Mouse (Mus musculus) gastrocnemius, postnatal 36 days (tissue): ENCODE data around the gene Mamdc2. TPM values are rescaled to one million over a fixed set of nuclear protein-coding genes. Genes with fewer than 3 reads are reported as not detected.
A peak's percentile ranks its signal among the peaks of the same experiment; 100 is the strongest.
"Not testable (repeated sequence)": the region's sequence is repeated elsewhere in the genome, so short reads cannot be mapped to it uniquely, and the experiment has no call there.

ENCODE experiments used
- DNase-seq, 2 experiments: peaks; one replicate each; pipeline ENCODE4 v3.0.0; 2022
- intact Hi-C: fragments of 180-260 bp; cut with DNase I; formaldehyde crosslinking; loops from one replicate; pipeline ENCODE4 v1.15.1; 2025
- long read RNA-seq, 2 experiments: library from polyadenylated mRNA; stranded (forward); transcript quantifications; one replicate each; pipeline ENCODE4 v2.0.0; 2021
- total RNA-seq, 2 experiments: library from RNA; stranded (reverse); gene quantifications; 2 replicates each; pipeline ENCODE4 v1.2.3; 2021

The Mamdc2 gene
- under 1 TPM; 0.89 to 0.92 TPM for total RNA-seq
- long read RNA-seq, experiment 1, partial matches to known transcripts, result 2 of 2 reads
- long read RNA-seq, experiment 1, other reads (novel, unspliced or antisense), result 0 of 2 reads
- long read RNA-seq, experiment 2, result 0 reads

DNA sequence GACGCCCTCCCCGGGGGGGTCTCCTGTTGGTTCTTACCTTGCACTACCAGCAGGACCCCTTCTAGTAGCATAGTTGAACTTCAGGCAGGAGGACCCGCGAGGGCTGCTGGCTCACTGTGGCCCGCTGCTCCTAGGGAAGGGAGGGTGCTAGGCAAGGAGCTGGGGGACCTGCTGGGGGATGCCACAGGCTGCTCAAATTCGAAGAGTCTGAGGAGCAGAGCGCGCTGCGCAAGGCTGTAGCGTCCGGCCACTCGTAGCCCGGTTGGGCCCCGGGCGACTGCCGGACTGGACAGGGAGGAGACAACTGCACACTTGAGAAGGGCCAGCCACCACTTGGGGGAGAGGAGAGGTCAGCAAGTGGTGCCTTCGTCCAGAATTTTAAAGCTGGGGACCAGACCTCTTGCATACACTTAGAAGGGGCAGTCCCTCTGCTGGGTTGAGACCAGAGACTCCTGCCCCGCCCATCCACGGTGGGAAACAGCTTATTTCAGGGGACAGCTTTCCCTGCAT is at the start of gene Mamdc2:
Mamdc2 (minus strand) TSS at position 455 of the 510 bp plus-strand sequence.
- DNase-seq, result peak; percentile 8 to 20

DNA sequence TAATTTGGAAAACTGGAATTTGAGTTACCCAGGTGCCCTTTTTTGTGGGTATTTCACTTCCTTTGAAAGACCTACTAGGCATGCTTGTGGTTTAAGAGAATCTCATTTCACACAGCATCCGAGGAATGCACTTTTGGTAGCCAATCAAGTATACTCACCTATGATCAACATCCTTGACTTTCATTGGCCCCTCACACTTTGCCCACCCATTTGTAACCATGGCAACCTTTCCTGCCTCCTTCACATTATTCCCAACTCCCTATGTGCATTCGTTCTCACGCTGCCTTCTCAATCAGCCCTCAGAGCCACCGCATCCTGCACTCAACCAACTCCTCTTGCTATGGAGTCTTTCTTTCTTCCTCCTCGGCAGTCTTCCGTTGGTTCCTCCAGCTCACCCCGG is 49.8 kb upstream of the Mamdc2 start:
- intact Hi-C loops, result no loop called here
- no peak for DNase-seq

More for the DNA sequence above, at the start of gene Mamdc2:
- intact Hi-C loops, result no loop called here

- intact Hi-C loops, result no loop called here
- no peak for DNase-seq
Measured at GRCm38 (mm10) chr19:23497171-23497917, 49.1 kb upstream of the Mamdc2 start.

DNA sequence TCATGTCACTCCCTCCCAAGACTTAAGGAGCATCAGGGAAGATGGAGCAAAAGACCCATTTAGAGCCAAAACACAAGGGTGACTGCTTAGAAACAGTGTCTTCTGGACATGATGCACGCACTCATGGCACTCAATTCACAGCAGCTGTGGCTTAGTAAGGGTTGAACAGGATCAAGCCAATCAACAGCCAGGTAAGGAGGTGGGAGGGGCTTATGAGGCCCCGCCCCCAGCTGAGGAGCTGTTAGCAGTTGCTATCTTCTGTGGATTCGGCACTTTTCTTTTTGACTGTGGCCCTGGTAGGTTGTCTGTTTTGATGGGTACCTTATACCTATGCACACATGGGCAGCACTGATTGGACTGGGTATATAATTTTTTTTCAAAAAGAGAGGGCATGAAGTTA is 48.3 kb upstream of the Mamdc2 start:
- intact Hi-C loops, result no loop called here
- no peak for DNase-seq

GRCm38 (mm10) chr19:23492663-23493062 is 44.4 kb upstream of the Mamdc2 start:
- no peak for DNase-seq
- intact Hi-C loops, result no loop called here

DNA sequence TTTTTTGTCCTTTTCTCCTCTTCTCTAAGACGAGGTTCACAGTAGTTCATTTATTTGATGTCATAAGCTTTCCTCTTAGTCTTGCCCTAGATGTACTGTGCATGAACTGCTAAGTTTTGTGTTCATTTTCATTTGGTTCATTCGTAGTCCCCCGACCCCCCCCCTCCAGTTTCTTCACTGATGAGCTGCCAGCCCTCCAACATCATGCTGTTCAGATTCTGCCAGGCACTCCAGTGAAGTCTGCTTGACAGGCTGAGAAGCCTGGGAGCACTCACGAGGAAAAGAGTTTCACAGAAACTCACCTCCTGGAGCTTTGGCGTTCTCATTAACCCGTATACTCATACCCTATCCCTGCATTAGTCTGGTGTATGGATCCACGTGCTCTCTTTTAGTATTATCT is 42.5 kb upstream of the Mamdc2 start:
- not testable (repeated sequence) for DNase-seq

GRCm38 (mm10) chr19:23489780-23490179 is 41.5 kb upstream of the Mamdc2 start:
- intact Hi-C loops, result no loop called here
- DNase-seq, result no peak

More for the DNA sequence above, 42.5 kb upstream of the Mamdc2 start:
- intact Hi-C loops, result not testable (repeated sequence)

DNA sequence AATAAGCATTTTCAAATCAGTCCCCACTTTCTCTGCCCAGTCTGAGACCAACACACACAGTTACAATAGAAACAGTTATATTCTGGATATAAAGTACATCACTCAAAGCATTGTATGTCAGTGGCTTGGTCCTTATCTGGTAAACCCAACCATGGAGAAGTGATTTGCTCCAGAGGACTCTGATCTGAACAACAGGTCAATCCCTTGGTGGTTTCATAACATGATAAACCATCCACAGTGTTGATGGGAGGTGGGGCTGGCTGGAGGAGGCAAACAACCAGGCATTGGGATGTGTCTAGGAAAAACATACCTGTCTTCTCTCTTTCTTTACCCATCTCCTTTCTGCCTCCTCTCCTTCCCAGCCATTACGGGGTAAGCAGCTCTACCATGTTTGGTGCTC is 39.2 kb upstream of the Mamdc2 start:
- DNase-seq, result no peak
- intact Hi-C loops, result no loop called here

GRCm38 (mm10) chr19:23486631-23487270 is 38.5 kb upstream of the Mamdc2 start:
- DNase-seq, result no peak
- intact Hi-C loops, result no loop called here

GRCm38 (mm10) chr19:23485940-23486600 is 37.8 kb upstream of the Mamdc2 start:
- intact Hi-C loops, result no loop called here
- no peak for DNase-seq

DNA sequence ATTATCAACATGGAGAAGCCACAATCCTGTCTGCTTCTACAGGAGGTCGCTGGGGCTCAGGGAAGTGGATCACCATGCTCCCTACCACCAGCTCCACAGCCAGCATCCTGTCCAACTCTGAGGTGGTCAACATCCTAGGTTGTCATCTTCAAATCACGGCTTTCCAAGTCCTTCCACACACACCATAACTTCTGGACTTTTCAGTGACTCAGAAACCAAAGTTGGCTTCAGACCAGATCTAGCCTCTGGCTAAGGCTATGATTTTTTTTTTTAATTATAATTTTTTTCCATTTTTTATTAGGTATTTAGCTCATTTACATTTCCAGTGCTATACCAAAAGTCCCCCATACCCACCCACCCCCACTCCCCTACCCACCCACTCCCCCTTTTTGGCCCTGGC is 34.3 kb upstream of the Mamdc2 start:
- DNase-seq, intact Hi-C loops: not testable (repeated sequence)

- no peak for DNase-seq
- intact Hi-C loops, result loop anchor here (5.0 kb wide), 1 partner anchor 43 kb away; no protein-coding TSS in a partner anchor
Measured at GRCm38 (mm10) chr19:23479597-23479967, 31.3 kb upstream of the Mamdc2 start.

- intact Hi-C loops, result loop anchor here (5.0 kb wide), 1 partner anchor 43 kb away; no protein-coding TSS in a partner anchor
- no peak for DNase-seq
Measured at GRCm38 (mm10) chr19:23478895-23479596, 30.8 kb upstream of the Mamdc2 start.

DNA sequence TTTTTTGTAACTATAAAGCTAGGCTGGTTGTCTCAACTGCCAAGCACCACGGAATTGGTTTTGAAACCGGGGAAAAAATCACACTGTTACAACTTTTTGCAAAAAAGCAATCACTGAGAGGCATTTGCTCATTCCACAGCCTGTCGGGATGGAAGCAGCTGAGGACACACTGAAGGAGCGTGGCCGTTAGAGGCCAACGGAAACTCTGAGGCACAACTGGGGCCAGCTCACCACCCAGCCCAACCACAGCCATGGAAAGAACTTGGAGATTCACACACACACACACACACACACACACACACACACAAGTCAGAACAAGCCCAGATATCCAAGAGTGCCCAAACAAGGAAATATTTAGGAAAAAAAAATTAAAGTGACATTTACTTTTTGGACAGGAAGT is 29.6 kb upstream of the Mamdc2 start:
- DNase-seq, result peak in 1 of 2 experiments; percentile 18

GRCm38 (mm10) chr19:23467866-23468265 is 19.6 kb upstream of the Mamdc2 start:
- intact Hi-C loops, result no loop called here
- no peak for DNase-seq

More for the DNA sequence above, 29.6 kb upstream of the Mamdc2 start:
- intact Hi-C loops, result loop anchor here (5.0 kb wide), 1 partner anchor 44 kb away; no protein-coding TSS in a partner anchor

GRCm38 (mm10) chr19:23467011-23467410 is 18.8 kb upstream of the Mamdc2 start:
- DNase-seq, result no peak
- intact Hi-C loops, result no loop called here

GRCm38 (mm10) chr19:23457492-23457891 is 9.2 kb upstream of the Mamdc2 start:
- intact Hi-C loops, result no loop called here
- no peak for DNase-seq

DNA sequence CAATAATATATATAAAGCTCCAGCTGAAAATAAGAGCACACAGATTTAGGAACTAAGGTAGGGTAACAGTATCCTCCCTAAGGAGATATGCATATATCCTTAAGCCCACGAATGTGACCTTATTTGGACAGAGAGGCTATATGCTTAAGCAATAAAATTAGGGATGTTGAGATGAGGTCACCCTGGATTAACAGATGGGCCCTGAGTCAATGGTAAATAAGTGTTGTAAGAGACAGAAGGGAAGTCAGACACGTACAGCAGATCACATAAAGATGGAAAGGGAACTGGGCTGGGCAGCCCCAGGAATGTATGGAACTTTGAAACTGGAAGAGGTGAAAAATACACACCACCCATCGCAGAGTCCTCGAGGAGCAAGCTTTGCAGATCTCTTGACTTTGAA is 3.1 kb upstream of the Mamdc2 start:
- intact Hi-C loops, result no loop called here
- DNase-seq, result no peak

- intact Hi-C loops, result no loop called here
- peak in 1 of 2 experiments; percentile 19 for DNase-seq
Measured at GRCm38 (mm10) chr19:23447221-23447987, 838 bp downstream of the Mamdc2 start.
